Mouse (Mus musculus): Measurements from ENCODE around the gene Lamc3. TPM values are rescaled to one million over a fixed set of nuclear protein-coding genes. Genes with fewer than 3 reads are reported as not detected.

The Lamc3 gene
- polyA plus RNA-seq, 1 experiment from 2014 or later: 0.35 TPM

GRCm38 (mm10) chr2:31962501-31963224, 75.6 kb downstream of the Lamc3 start:
- WGBS: 77% methylated on average over 8 of the region's 8 CpGs
- Histone ChIP-seq H3K27ac (ENCODE audit: low read depth) (peak overlapping the region; percentile 18; the same call in 1 of the 2 replicates), H3K4me1 (replicated peaks; ENCODE audit: control insufficient read depth, insufficient read depth, low read length) (no peaks in the 10 kb centered on the region), H3K36me3 (ENCODE audit: control insufficient read depth, insufficient read depth, low read length) (0 out of 2 replicates have a peak, but pooled peaks cover 3% of the 10 kb centered on the region), H3K4me3 (ENCODE audit: low read depth, low read length) (no peak overlapping the region), H3K27me3 (replicated peaks; ENCODE audit: control insufficient read depth, insufficient read depth, low read length) (no peaks in the 10 kb centered on the region), H3K4me2 (ENCODE audit: low read length) (no peak overlapping the region), H3K9me3 (ENCODE audit: control insufficient read depth, low read length) (no peaks in the 10 kb centered on the region), H3K9ac (ENCODE audit: low read length) (no peak overlapping the region)
- no peak for DNase-seq (ENCODE audit: low spot score)
- ATAC-seq (replicated peaks; ENCODE audit: low FRiP score, low TSS enrichment, low read depth): peak; percentile 58

GRCm38 (mm10) chr2:31963491-31963890, 76.4 kb downstream of the Lamc3 start:
- DNase-seq (ENCODE audit: low spot score): no peak

GRCm38 (mm10) chr2:31964191-31964590, 77.1 kb downstream of the Lamc3 start:
- 59% methylated on average over 3 of the region's 3 CpGs for WGBS
- Histone ChIP-seq H3K4me3 (ENCODE audit: low read depth, low read length) (no peak overlapping the region), H3K9ac (ENCODE audit: low read length) (no peak overlapping the region), H3K4me2 (ENCODE audit: low read length) (no peak overlapping the region), H3K27ac (ENCODE audit: low read depth) (no peak overlapping the region), H3K27me3 (replicated peaks; ENCODE audit: control insufficient read depth, insufficient read depth, low read length) (no peaks in the 10 kb centered on the region), H3K36me3 (ENCODE audit: control insufficient read depth, insufficient read depth, low read length) (0 out of 2 replicates have a peak, but pooled peaks cover 3% of the 10 kb centered on the region), H3K4me1 (replicated peaks; ENCODE audit: control insufficient read depth, insufficient read depth, low read length) (no peaks in the 10 kb centered on the region), H3K9me3 (ENCODE audit: control insufficient read depth, low read length) (no peaks in the 10 kb centered on the region)
- ATAC-seq (replicated peaks; ENCODE audit: low FRiP score, low TSS enrichment, low read depth) (no peak), DNase-seq (ENCODE audit: low spot score) (no peak)

More at GRCm38 (mm10) chr2:31963491-31963890, 76.4 kb downstream of the Lamc3 start:
- Histone ChIP-seq H3K27ac (ENCODE audit: low read depth) (no peak overlapping the region), H3K4me2 (ENCODE audit: low read length) (no peak overlapping the region), H3K27me3 (replicated peaks; ENCODE audit: control insufficient read depth, insufficient read depth, low read length) (no peaks in the 10 kb centered on the region), H3K4me1 (replicated peaks; ENCODE audit: control insufficient read depth, insufficient read depth, low read length) (no peaks in the 10 kb centered on the region), H3K4me3 (ENCODE audit: low read depth, low read length) (no peak overlapping the region), H3K9me3 (ENCODE audit: control insufficient read depth, low read length) (no peaks in the 10 kb centered on the region), H3K36me3 (ENCODE audit: control insufficient read depth, insufficient read depth, low read length) (0 out of 2 replicates have a peak, but pooled peaks cover 3% of the 10 kb centered on the region), H3K9ac (ENCODE audit: low read length) (no peak overlapping the region)
- 81% methylated on average over 7 of the region's 7 CpGs for WGBS
- no peak for ATAC-seq (replicated peaks; ENCODE audit: low FRiP score, low TSS enrichment, low read depth)

- no peak overlapping the region for H3K4me3 ChIP-seq (ENCODE audit: low read depth, low read length)
- H3K9me3 ChIP-seq (ENCODE audit: control insufficient read depth, low read length): no peaks in the 10 kb centered on the region
- ATAC-seq (replicated peaks; ENCODE audit: low FRiP score, low TSS enrichment, low read depth) (no peak), DNase-seq (ENCODE audit: low spot score) (no peak)
- no peaks in the 10 kb centered on the region for H3K27me3 ChIP-seq (replicated peaks; ENCODE audit: control insufficient read depth, insufficient read depth, low read length)
- 0 out of 2 replicates have a peak, but pooled peaks cover 8% of the 10 kb centered on the region for H3K36me3 ChIP-seq (ENCODE audit: control insufficient read depth, insufficient read depth, low read length)
- no peak overlapping the region for H3K4me2 ChIP-seq (ENCODE audit: low read length)
- no peak overlapping the region for H3K9ac ChIP-seq (ENCODE audit: low read length)
- no peak overlapping the region for H3K27ac ChIP-seq (ENCODE audit: low read depth)
- no peaks in the 10 kb centered on the region for H3K4me1 ChIP-seq (replicated peaks; ENCODE audit: control insufficient read depth, insufficient read depth, low read length)
Measured at GRCm38 (mm10) chr2:31965110-31965509, 78.0 kb downstream of the Lamc3 start.

- H3K4me1 ChIP-seq (replicated peaks; ENCODE audit: control insufficient read depth, insufficient read depth, low read length): no peaks in the 10 kb centered on the region
- H3K4me2 ChIP-seq (ENCODE audit: low read length): no peak overlapping the region
- 62% methylated on average over 8 of the region's 8 CpGs for WGBS
- no peak for DNase-seq (ENCODE audit: low spot score)
- no peak overlapping the region for H3K9ac ChIP-seq (ENCODE audit: low read length)
- H3K9me3 ChIP-seq (ENCODE audit: control insufficient read depth, low read length): no peaks in the 10 kb centered on the region
- H3K36me3 ChIP-seq (ENCODE audit: control insufficient read depth, insufficient read depth, low read length): peaks cover 11% of the 10 kb centered on the region; the same call in 1 of the 2 replicates
- no peak for ATAC-seq (replicated peaks; ENCODE audit: low FRiP score, low TSS enrichment, low read depth)
- no peak overlapping the region for H3K27ac ChIP-seq (ENCODE audit: low read depth)
- H3K27me3 ChIP-seq (replicated peaks; ENCODE audit: control insufficient read depth, insufficient read depth, low read length): no peaks in the 10 kb centered on the region
- no peak overlapping the region for H3K4me3 ChIP-seq (ENCODE audit: low read depth, low read length)
Measured at GRCm38 (mm10) chr2:31966801-31967200, 79.7 kb downstream of the Lamc3 start.

- Histone ChIP-seq H3K27ac (ENCODE audit: low read depth) (no peak overlapping the region), H3K27me3 (replicated peaks; ENCODE audit: control insufficient read depth, insufficient read depth, low read length) (no peaks in the 10 kb centered on the region), H3K9ac (ENCODE audit: low read length) (no peak overlapping the region), H3K4me1 (replicated peaks; ENCODE audit: control insufficient read depth, insufficient read depth, low read length) (peaks cover 9% of the 10 kb centered on the region), H3K4me3 (ENCODE audit: low read depth, low read length) (no peak overlapping the region), H3K36me3 (ENCODE audit: control insufficient read depth, insufficient read depth, low read length) (peaks cover 25% of the 10 kb centered on the region), H3K4me2 (ENCODE audit: low read length) (no peak overlapping the region), H3K9me3 (ENCODE audit: control insufficient read depth, low read length) (no peaks in the 10 kb centered on the region)
- no peak for ATAC-seq (replicated peaks; ENCODE audit: low FRiP score, low TSS enrichment, low read depth)
- DNase-seq (ENCODE audit: low spot score): no peak
- WGBS: 81% methylated on average over 4 of the region's 4 CpGs
Measured at GRCm38 (mm10) chr2:31972589-31972988, 85.5 kb downstream of the Lamc3 start.

GRCm38 (mm10) chr2:31974141-31974808, 87.2 kb downstream of the Lamc3 start, which contains the start of gene Nup214:
Gene Nup214, plus strand, starts transcription at chr2:31974436.
- peak within 1 kb of the TSS; percentile 99 for H3K4me3 ChIP-seq (ENCODE audit: low read depth, low read length)
- peaks cover 9% of the 10 kb centered on the region for H3K4me1 ChIP-seq (replicated peaks; ENCODE audit: control insufficient read depth, insufficient read depth, low read length)
- H3K36me3 ChIP-seq (ENCODE audit: control insufficient read depth, insufficient read depth, low read length): peaks cover 42% of the 10 kb centered on the region
- no peaks in the 10 kb centered on the region for H3K9me3 ChIP-seq (ENCODE audit: control insufficient read depth, low read length)
- peak; percentile 100 for DNase-seq (ENCODE audit: low spot score)
- H3K9ac ChIP-seq (ENCODE audit: low read length): peak within 1 kb of the TSS; percentile 94
- under 1% methylated on average over 60 of the region's 60 CpGs for WGBS
- peak; percentile 99 for ATAC-seq (replicated peaks; ENCODE audit: low FRiP score, low TSS enrichment, low read depth)
- peak within 1 kb of the TSS; percentile 98 for H3K4me2 ChIP-seq (ENCODE audit: low read length)
- H3K27me3 ChIP-seq (replicated peaks; ENCODE audit: control insufficient read depth, insufficient read depth, low read length): no peaks in the 10 kb centered on the region
- H3K27ac ChIP-seq (ENCODE audit: low read depth): peak within 1 kb of the TSS; percentile 69; the same call in 1 of the 2 replicates

- peaks cover 9% of the 10 kb centered on the region for H3K4me1 ChIP-seq (replicated peaks; ENCODE audit: control insufficient read depth, insufficient read depth, low read length)
- no peaks in the 10 kb centered on the region for H3K9me3 ChIP-seq (ENCODE audit: control insufficient read depth, low read length)
- peak overlapping the region; percentile 99 for H3K4me3 ChIP-seq (ENCODE audit: low read depth, low read length)
- ATAC-seq (replicated peaks; ENCODE audit: low FRiP score, low TSS enrichment, low read depth): no peak
- peaks cover 43% of the 10 kb centered on the region for H3K36me3 ChIP-seq (ENCODE audit: control insufficient read depth, insufficient read depth, low read length)
- no peak for DNase-seq (ENCODE audit: low spot score)
- peak overlapping the region; percentile 94 for H3K9ac ChIP-seq (ENCODE audit: low read length)
- H3K4me2 ChIP-seq (ENCODE audit: low read length): peak overlapping the region; percentile 98
- 9% methylated on average over 13 of the region's 13 CpGs for WGBS
- peak overlapping the region; percentile 57; the same call in 1 of the 2 replicates for H3K27ac ChIP-seq (ENCODE audit: low read depth)
- H3K27me3 ChIP-seq (replicated peaks; ENCODE audit: control insufficient read depth, insufficient read depth, low read length): no peaks in the 10 kb centered on the region
Measured at GRCm38 (mm10) chr2:31974809-31975371, 87.8 kb downstream of the Lamc3 start.
